In genomic region chr13:31177999-31178783, GRCm38 (mm10) we compare ENCODE assay signal across 28 mouse cellular contexts.
DNase-seq lines count a peak whose midpoint lies in the region; ATAC-seq and TF ChIP-seq lines count a peak whose summit lies in the region.
"Had no signal": no experiment of that assay in that cellular context is flagged by ENCODE, and none has a peak within 500 bp of the region (broad histone marks: within the 10 kb centered on the region; RNA-seq: fewer than 3 reads in every experiment).

No protein-coding gene starts in this region.

- no peak overlapping the region for H3K4me2 ChIP-seq in liver, postnatal 0 days (ENCODE audit: low read depth, low read length)
- no peak overlapping the region for H3K4me2 ChIP-seq in liver, embryonic 12.5 days
- no peak overlapping the region for H3K4me2 ChIP-seq in intestine, embryonic 15.5 days (replicated peaks)
- no peak overlapping the region for H3K4me2 ChIP-seq in intestine, postnatal 0 days (replicated peaks; ENCODE audit: low read depth)
- no peak overlapping the region for H3K4me2 ChIP-seq in hindbrain, embryonic 13.5 days
- H3K4me2 ChIP-seq: embryonic facial prominence, embryonic 12.5 days; heart, embryonic 11.5 days; hindbrain, embryonic 15.5 days; limb, embryonic 12.5 days; liver, embryonic 13.5 days; midbrain, embryonic 11.5 days had no signal

- ATAC-seq in liver, postnatal 0 days, result no peak
- no peak for ATAC-seq in liver, embryonic 12.5 days
- ATAC-seq in intestine, embryonic 15.5 days, result peak; percentile 74
- peak; percentile 85 for ATAC-seq in intestine, postnatal 0 days
- ATAC-seq in hindbrain, embryonic 13.5 days (ENCODE audit: low FRiP score), result no peak
- ATAC-seq: CD4-positive, CD25-positive, alpha-beta regulatory T cell, adult 4 months; forebrain, embryonic 14.5 days; inflammation-experienced regulatory T-cells, adult 6 months had no signal

- H3K36me3 ChIP-seq in liver, postnatal 0 days (replicated peaks; ENCODE audit: insufficient read depth, low read length), result no peaks in the 10 kb centered on the region
- no peaks in the 10 kb centered on the region for H3K36me3 ChIP-seq in liver, embryonic 12.5 days
- no peaks in the 10 kb centered on the region for H3K36me3 ChIP-seq in intestine, embryonic 15.5 days
- no peaks in the 10 kb centered on the region for H3K36me3 ChIP-seq in intestine, postnatal 0 days (ENCODE audit: control insufficient read depth, insufficient read depth)
- H3K36me3 ChIP-seq in hindbrain, embryonic 13.5 days, result no peaks in the 10 kb centered on the region
- H3K36me3 ChIP-seq: embryonic facial prominence, embryonic 12.5 days; hindbrain, embryonic 15.5 days; limb, embryonic 12.5 days; liver, embryonic 13.5 days had no signal

- no peak overlapping the region for H3K9ac ChIP-seq in liver, postnatal 0 days (replicated peaks)
- no peak overlapping the region for H3K9ac ChIP-seq in liver, embryonic 12.5 days
- no peak overlapping the region for H3K9ac ChIP-seq in intestine, embryonic 15.5 days
- no peak overlapping the region for H3K9ac ChIP-seq in intestine, postnatal 0 days (ENCODE audit: low read depth, low read length)
- no peak overlapping the region for H3K9ac ChIP-seq in hindbrain, embryonic 13.5 days
- H3K9ac ChIP-seq: embryonic facial prominence, embryonic 12.5 days; hindbrain, embryonic 15.5 days; limb, embryonic 12.5 days; liver, embryonic 13.5 days had no signal

- no peak overlapping the region for H3K4me3 ChIP-seq in liver, postnatal 0 days (ENCODE audit: low read depth, low read length)
- no peak overlapping the region for H3K4me3 ChIP-seq in liver, embryonic 12.5 days
- H3K4me3 ChIP-seq in intestine, embryonic 15.5 days (replicated peaks), result no peak overlapping the region
- no peak overlapping the region for H3K4me3 ChIP-seq in intestine, postnatal 0 days (ENCODE audit: low read depth, low read length)
- H3K4me3 ChIP-seq in hindbrain, embryonic 13.5 days, result no peak overlapping the region
- H3K4me3 ChIP-seq: embryonic facial prominence, embryonic 12.5 days; hindbrain, embryonic 15.5 days; left cerebral cortex, adult 2 months; limb, embryonic 12.5 days; liver, embryonic 13.5 days had no signal

- TF ChIP-seq CTCF in liver, postnatal 0 days (IDR thresholded peaks at IDR 0.05; ENCODE audit: low read depth), result no peak
- no peak for TF ChIP-seq CTCF in intestine, postnatal 0 days (IDR thresholded peaks at IDR 0.05; ENCODE audit: low read depth)

- WGBS in liver, postnatal 0 days (ENCODE audit: insufficient replicate concordance), result 64% methylated on average over 5 of the region's 5 CpGs
- 61% methylated on average over 5 of the region's 5 CpGs for WGBS in liver, embryonic 12.5 days (ENCODE audit: insufficient replicate concordance)
- 56% methylated on average over 5 of the region's 5 CpGs for WGBS in intestine, embryonic 15.5 days
- 25% methylated on average over 5 of the region's 5 CpGs for whole genome bisulfite sequencing in intestine, postnatal 0 days
- 84% methylated on average over 5 of the region's 5 CpGs for WGBS in hindbrain, embryonic 13.5 days

- H3K9me3 ChIP-seq in liver, postnatal 0 days (ENCODE audit: low read length), result no peaks in the 10 kb centered on the region
- no peaks in the 10 kb centered on the region for H3K9me3 ChIP-seq in liver, embryonic 12.5 days (replicated peaks)
- no peaks in the 10 kb centered on the region for H3K9me3 ChIP-seq in intestine, embryonic 15.5 days
- no peaks in the 10 kb centered on the region for H3K9me3 ChIP-seq in intestine, postnatal 0 days (ENCODE audit: control insufficient read depth)
- H3K9me3 ChIP-seq in hindbrain, embryonic 13.5 days, result no peaks in the 10 kb centered on the region
- H3K9me3 ChIP-seq: embryonic facial prominence, embryonic 12.5 days; hindbrain, embryonic 15.5 days; limb, embryonic 12.5 days; liver, embryonic 13.5 days had no signal

- H3K4me1 ChIP-seq in liver, postnatal 0 days (ENCODE audit: insufficient read depth), result peaks cover 7% of the 10 kb centered on the region; the same call in 1 of the 2 replicates
- no peaks in the 10 kb centered on the region for H3K4me1 ChIP-seq in liver, embryonic 12.5 days
- peaks cover 18% of the 10 kb centered on the region; the same call in 1 of the 2 replicates for H3K4me1 ChIP-seq in intestine, embryonic 15.5 days (replicated peaks)
- peaks cover 11% of the 10 kb centered on the region; the same call in 1 of the 2 replicates for H3K4me1 ChIP-seq in intestine, postnatal 0 days (replicated peaks; ENCODE audit: control insufficient read depth, insufficient read depth, low read length)
- no peaks in the 10 kb centered on the region for H3K4me1 ChIP-seq in hindbrain, embryonic 13.5 days (replicated peaks)

- H3K27me3 ChIP-seq in liver, postnatal 0 days (ENCODE audit: insufficient read depth, low read length), result no peaks in the 10 kb centered on the region
- no peaks in the 10 kb centered on the region for H3K27me3 ChIP-seq in liver, embryonic 12.5 days (replicated peaks)
- H3K27me3 ChIP-seq in intestine, embryonic 15.5 days (replicated peaks), result no peaks in the 10 kb centered on the region
- H3K27me3 ChIP-seq in intestine, postnatal 0 days (replicated peaks; ENCODE audit: control insufficient read depth, insufficient read depth, low read length), result no peaks in the 10 kb centered on the region
- no peaks in the 10 kb centered on the region for H3K27me3 ChIP-seq in hindbrain, embryonic 13.5 days
- H3K27me3 ChIP-seq: embryonic facial prominence, embryonic 12.5 days; hindbrain, embryonic 15.5 days; limb, embryonic 12.5 days; liver, embryonic 13.5 days had no signal

- DNase-seq in kidney, adult 8-10 months, result peak; percentile 22 to 37
- no peak for DNase-seq in kidney, adult 18-20 months
- no peak for DNase-seq in liver, postnatal 0 days
- no peak for DNase-seq in adrenal gland, postnatal 36 days
- DNase-seq: adrenal gland, postnatal 14 days; cerebellum, adult 11-12 months; cerebellum, adult 9-11 months; embryo, embryonic 11 days; gastrocnemius, postnatal 14 days; heart, postnatal 4 days; liver, embryonic 13.5 days; right cerebral cortex, postnatal 25 days; spleen, adult 18-20 months; thymus, adult 2 months; thymus, postnatal 4 days had no signal

- no peak for TF ChIP-seq EP300 in liver, postnatal 0 days (IDR thresholded peaks at IDR 0.05; ENCODE audit: low read depth)

- H3K27ac ChIP-seq in liver, postnatal 0 days (ENCODE audit: low read depth), result peak overlapping the region; percentile 98
- no peak overlapping the region for H3K27ac ChIP-seq in liver, embryonic 12.5 days
- peak overlapping the region; percentile 72; the same call in 1 of the 2 replicates for H3K27ac ChIP-seq in intestine, embryonic 15.5 days
- H3K27ac ChIP-seq in intestine, postnatal 0 days (ENCODE audit: low read depth, low read length), result peak overlapping the region; percentile 90
- no peak overlapping the region for H3K27ac ChIP-seq in hindbrain, embryonic 13.5 days
- H3K27ac ChIP-seq: embryonic facial prominence, embryonic 12.5 days; hindbrain, embryonic 15.5 days; left cerebral cortex, adult 2 months; limb, embryonic 12.5 days had no signal

Comparison
In these comparisons a context has a peak if more than half of its experiments do, and no peak if none do; other contexts are left out.
1. DNase-seq: peak in kidney, adult 8-10 months (2 of 2); none in kidney, adult 18-20 months (single experiment), liver, postnatal 0 days (single experiment) and adrenal gland, postnatal 36 days (0 of 2).
2. H3K27ac ChIP-seq: peak in liver, postnatal 0 days (single experiment), intestine, embryonic 15.5 days (single experiment) and intestine, postnatal 0 days (single experiment); none in liver, embryonic 12.5 days (single experiment) and hindbrain, embryonic 13.5 days (single experiment).
3. ATAC-seq: peak in intestine, embryonic 15.5 days (single experiment) and intestine, postnatal 0 days (single experiment); none in liver, postnatal 0 days (single experiment), liver, embryonic 12.5 days (single experiment) and hindbrain, embryonic 13.5 days (single experiment).